12 mouse cellular contexts compared by ENCODE assay signal in genomic region chr14:19970845-19971244, GRCm38 (mm10). TPM values are rescaled to one million over a fixed set of nuclear protein-coding genes. Genes with fewer than 3 reads are reported as not detected.
DNase-seq lines count a peak whose midpoint lies in the region; ATAC-seq lines count a peak whose summit lies in the region.
"Had no signal": no experiment of that assay in that cellular context is flagged by ENCODE, and none has a peak within 500 bp of the region (broad histone marks: within the 10 kb centered on the region; RNA-seq: fewer than 3 reads in every experiment).

No protein-coding gene starts in this region.

- H3K4me2 ChIP-seq in forebrain, embryonic 12.5 days = peak overlapping the region; percentile 24

- no peaks in the 10 kb centered on the region for H3K27me3 ChIP-seq in heart, embryonic 10.5 days (ENCODE audit: insufficient read depth, poor library complexity, severe bottlenecking)
- H3K27me3 ChIP-seq in forebrain, embryonic 12.5 days = no peaks in the 10 kb centered on the region

- H3K9me3 ChIP-seq in heart, embryonic 10.5 days = no peaks in the 10 kb centered on the region
- H3K9me3 ChIP-seq in forebrain, embryonic 12.5 days = no peaks in the 10 kb centered on the region

- ATAC-seq in forebrain, embryonic 12.5 days (ENCODE audit: low FRiP score) = no peak

- H3K36me3 ChIP-seq in heart, embryonic 10.5 days = no peaks in the 10 kb centered on the region
- no peaks in the 10 kb centered on the region; the same call in 1 of the 2 replicates for H3K36me3 ChIP-seq in forebrain, embryonic 12.5 days (replicated peaks)
- H3K36me3 ChIP-seq in macrophage (ENCODE audit: inconsistent target) = no peaks in the 10 kb centered on the region

- H3K4me3 ChIP-seq in heart, embryonic 10.5 days = no peak overlapping the region
- no peak overlapping the region for H3K4me3 ChIP-seq in forebrain, embryonic 12.5 days (replicated peaks)
- H3K4me3 ChIP-seq in macrophage (ENCODE audit: inconsistent target) = no peak overlapping the region

- no peak for DNase-seq in heart, embryonic 10.5 days (ENCODE audit: low spot score)
- no peak for DNase-seq in heart, adult 8-10 months (ENCODE audit: low spot score)
- peak; percentile 89 for DNase-seq in 416B (ENCODE audit: low read depth)
- no peak for DNase-seq in left cerebral cortex, adult 8-10 months (ENCODE audit: low spot score in 2 of 2)
- no peak for DNase-seq in urinary bladder, postnatal 14 days (ENCODE audit: low spot score)
- DNase-seq in frontal cortex, adult 2 months (ENCODE audit: extremely low spot score in 1 of 2, low spot score in 1 of 2) = no peak
- DNase-seq: adrenal gland, postnatal 10 days; gastrocnemius, postnatal 14 days; kidney, adult 18-20 months had no signal

- H3K9ac ChIP-seq in forebrain, embryonic 12.5 days = no peak overlapping the region
- H3K9ac ChIP-seq: liver, embryonic 14.5 days had no signal

- WGBS in heart, embryonic 10.5 days = 48% methylated on average over 3 of the region's 3 CpGs
- WGBS in forebrain, embryonic 12.5 days = 33% methylated on average over 3 of the region's 3 CpGs
- WGBS in macrophage (ENCODE audit: missing documents) = 2% methylated on average over 3 of the region's 3 CpGs

- 0 out of 2 replicates have a peak overlapping the region, but pooled peaks have one; percentile 0 for H3K27ac ChIP-seq in heart, embryonic 10.5 days
- H3K27ac ChIP-seq in forebrain, embryonic 12.5 days = peak overlapping the region; percentile 74
- H3K27ac ChIP-seq in macrophage = peak overlapping the region; percentile 86
- H3K27ac ChIP-seq: liver, embryonic 14.5 days had no signal

- H3K79me2 ChIP-seq in macrophage (ENCODE audit: inconsistent target) = peaks cover 100% of the 10 kb centered on the region

- H3K4me1 ChIP-seq in heart, embryonic 10.5 days = peaks cover 41% of the 10 kb centered on the region
- peaks cover 63% of the 10 kb centered on the region for H3K4me1 ChIP-seq in forebrain, embryonic 12.5 days

RNA-seq across cellular contexts. Expression of gene Gng2, which starts 6.6 kb away (rescaled TPM):
- 33.9 and 61.6 TPM in 2 replicates for polyA plus RNA-seq in heart, embryonic 10.5 days (2016; fragmentation: Nextera tagmentation; extraction: Ambion mirVana)
- total RNA-seq in heart, adult 8-10 months (2022) = 10 to 100 TPM in 2 of 4 experiments, 1 to 10 TPM in 2; 9.1 to 14.0 (median 11.4) TPM
- 187 and 202 TPM in 2 replicates for polyA plus RNA-seq in forebrain, embryonic 12.5 days (2016; fragmentation: Nextera tagmentation; extraction: Ambion mirVana)
- total RNA-seq in macrophage (2018; cell fraction: chromatin; rRNA removed) = 10 to 100 TPM in 19 of 26 experiments, 1 to 10 TPM in 7; 4.2 to 66.1 (median 29.6) TPM
- 100 to 1,000 TPM; 131 to 281 (median 162) TPM for total RNA-seq in macrophage (2018; cell fraction: cytosol; rRNA removed)
- total RNA-seq in macrophage (2018; cell fraction: nucleus; rRNA removed) = 100 to 1,000 TPM in 2 of 26 experiments, 10 to 100 TPM in 24; 21.1 to 122 (median 61.1) TPM
- polyA plus RNA-seq in macrophage (2018) = 134 to 216 TPM (median 195 TPM) in 3 replicates
- 100 to 1,000 TPM; 175 to 217 (median 197) TPM for total RNA-seq in left cerebral cortex, adult 8-10 months (2022)
- polyA plus RNA-seq in frontal cortex, adult 2 months (2012; rRNA removed) = 70.9 and 75.4 TPM in 2 replicates

Comparison
In these comparisons a context has a peak if more than half of its experiments do, and no peak if none do; other contexts are left out.
1. H3K27ac ChIP-seq: peak in every context shown above with its lines; median percentile 86 in macrophage; 74 in forebrain, embryonic 12.5 days; 0 in heart, embryonic 10.5 days.